Mouse (Mus musculus) neural tube, embryonic 10.5 days (tissue): ENCODE measurements around the gene Esr1.
A peak's percentile ranks its signal among the peaks of the same experiment; 100 is the strongest.
"Not testable (repeated sequence)": the region's sequence is repeated elsewhere in the genome, so short reads cannot be mapped to it uniquely, and the experiment has no call there.

ENCODE experiments used
- DNase-seq: peaks from one replicate; pipeline ENCODE4 v3.0.0-alpha.2; 2017; ENCODE audit warnings: low spot score; ENCODE audit errors: extremely low spot score

Esr1 gene

DNA sequence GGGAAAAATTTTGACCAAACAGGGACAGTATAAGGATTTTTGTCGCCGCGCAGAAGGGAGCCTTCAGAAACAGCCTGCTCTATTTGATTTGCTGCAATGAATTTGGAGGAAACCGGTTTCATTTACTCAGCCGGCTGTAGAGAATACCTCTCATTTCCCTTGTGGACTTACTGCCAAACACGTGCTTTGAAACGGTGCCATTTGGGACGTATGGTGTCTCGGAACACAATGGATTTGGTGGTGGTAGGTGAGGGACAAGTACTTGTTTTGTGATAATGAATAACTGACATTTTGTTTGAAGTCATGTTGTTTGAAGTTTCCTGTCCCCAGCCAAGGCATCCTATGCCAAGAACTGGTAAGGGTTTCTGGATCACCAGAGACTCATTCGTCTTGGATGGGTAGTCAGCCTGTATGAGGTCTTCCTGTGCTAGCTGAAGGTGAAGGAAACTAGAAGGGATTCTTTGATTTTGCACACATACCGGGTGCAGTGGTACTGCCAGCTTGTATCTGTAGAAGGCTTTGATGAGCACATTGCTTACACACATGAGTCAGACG is 72.4 kb downstream of the Esr1 start:
- no peak for DNase-seq

DNA sequence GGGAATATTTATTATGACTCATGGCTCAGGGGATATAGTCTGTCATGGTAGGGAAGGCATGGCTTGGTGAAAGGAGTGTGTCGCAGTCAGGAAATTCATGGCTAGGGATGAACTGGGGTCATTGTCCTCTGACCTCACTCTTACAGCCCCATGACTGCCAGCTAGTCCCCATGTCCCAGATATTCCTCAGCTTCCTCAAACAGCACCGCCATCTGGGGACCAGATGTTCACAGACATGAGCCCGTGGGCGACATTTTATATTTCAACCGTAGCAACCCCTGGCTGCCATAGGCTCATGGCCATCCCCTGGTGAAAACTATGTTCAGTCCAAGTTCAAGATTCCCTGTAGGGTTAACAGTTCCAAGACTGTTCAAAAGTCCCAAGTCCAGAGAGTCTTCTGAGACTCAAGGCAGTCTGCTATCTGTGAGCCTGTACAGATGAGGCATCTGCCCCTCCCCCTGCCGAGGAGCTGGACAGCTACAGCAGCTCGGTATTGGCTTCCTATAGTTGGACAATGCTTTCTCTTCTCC is 83.0 kb downstream of the Esr1 start:
- DNase-seq = peak; percentile 19

DNA sequence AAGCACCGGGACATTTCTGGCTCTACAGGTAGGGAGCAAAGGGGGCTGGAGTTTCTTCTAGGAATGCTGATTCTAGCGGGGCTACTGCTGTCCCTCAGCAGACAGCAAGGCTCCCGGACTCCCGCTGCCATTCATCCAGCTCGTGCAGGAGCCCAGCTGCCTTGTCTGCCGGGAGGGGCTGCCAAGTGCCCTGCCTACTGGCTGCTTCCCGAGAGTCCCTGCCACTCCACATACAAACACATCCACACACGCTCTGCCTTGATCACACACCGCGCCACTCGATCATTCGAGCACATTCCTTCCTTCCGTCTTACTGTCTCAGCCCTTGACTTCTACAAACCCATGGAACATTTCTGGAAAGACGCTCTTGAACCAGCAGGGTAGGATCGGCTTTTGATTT is 98.5 kb downstream of the Esr1 start:
- DNase-seq = peak; percentile 43

DNA sequence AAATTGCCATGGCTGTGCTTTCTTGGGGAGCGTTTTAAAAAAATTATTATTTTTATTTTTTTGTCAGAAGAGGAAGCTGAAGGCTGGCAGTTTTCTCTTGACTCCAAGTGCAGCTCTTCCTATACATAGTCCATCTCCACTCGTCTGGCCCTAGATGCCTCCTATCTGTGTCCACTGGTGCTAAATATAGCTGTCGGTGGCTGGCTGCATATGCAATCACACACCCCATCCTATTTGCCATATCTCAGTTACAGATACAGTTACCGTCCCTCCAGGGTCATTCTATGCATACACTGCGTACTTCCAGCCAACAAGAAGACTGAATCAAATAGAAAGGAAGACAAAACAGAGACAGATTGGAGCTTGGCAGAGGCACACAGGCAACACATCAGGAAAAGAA is 100.0 kb downstream of the Esr1 start:
- peak; percentile 14 for DNase-seq

DNA sequence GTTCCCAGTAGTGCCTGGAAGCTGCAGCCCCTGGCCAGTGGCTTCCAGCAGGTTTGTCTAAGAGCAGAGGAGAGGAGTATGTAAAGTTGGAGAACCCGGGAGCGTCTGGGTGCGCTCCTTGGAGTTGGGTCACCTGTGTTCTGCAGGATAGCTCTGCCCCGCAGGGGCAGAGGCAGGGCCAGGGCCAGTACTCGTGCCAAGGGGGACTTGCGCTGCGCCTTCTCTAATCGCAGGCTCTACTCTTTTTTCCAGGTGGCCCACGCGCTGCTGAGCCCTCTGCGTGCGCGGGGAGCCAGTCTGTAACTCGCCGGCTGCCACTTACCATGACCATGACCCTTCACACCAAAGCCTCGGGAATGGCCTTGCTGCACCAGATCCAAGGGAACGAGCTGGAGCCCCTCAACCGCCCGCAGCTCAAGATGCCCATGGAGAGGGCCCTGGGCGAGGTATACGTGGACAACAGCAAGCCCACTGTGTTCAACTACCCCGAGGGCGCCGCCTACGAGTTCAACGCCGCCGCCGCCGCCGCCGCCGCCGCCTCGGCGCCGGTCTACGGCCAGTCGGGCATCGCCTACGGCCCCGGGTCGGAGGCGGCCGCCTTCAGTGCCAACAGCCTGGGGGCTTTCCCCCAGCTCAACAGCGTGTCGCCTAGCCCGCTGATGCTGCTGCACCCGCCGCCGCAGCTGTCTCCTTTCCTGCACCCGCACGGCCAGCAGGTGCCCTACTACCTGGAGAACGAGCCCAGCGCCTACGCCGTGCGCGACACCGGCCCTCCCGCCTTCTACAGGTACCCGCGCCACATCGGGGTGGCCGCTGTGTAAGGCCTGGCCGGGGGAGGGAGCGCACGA is 100.9 kb downstream of the Esr1 start:
- DNase-seq = peak; percentile 62

DNA sequence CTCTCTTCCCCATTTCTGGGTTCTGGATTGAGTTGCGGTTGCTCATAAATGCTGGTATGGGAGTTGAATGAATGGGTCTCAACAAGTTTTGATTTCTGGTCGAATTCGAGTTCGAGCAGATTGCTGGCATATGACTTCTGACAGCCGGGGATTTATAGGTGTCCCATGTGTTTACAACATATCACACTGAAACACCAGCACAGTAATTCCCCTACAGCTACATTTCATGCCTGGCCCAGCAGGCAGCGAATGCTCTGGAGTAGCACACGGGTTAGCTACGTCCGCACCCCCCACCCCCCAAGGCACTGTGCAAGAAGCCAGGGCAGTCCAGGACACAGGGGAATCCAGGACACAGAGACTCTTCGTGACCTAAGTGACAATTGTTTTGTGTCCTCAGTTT is 102.0 kb downstream of the Esr1 start:
- peak; percentile 24 for DNase-seq

DNA sequence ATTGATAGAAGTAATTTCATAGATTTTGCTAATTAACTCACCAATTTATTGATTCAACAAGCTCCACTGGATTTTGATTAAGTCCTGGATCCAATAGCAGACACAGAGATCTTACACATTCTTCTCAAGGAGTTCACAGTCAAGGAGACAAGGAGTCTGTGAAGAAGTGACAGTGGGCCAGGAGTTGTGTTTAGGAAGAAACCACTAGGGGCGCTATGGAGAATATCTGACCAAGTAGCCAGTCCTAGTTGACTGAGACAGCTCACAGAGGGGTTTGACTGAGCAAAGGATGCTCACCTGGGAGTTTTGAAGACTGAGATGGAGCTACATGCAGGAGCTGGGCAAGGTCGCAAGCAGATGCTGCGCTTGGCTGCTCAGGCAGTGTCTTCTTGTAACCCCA is 113.5 kb downstream of the Esr1 start:
- no peak for DNase-seq

DNA sequence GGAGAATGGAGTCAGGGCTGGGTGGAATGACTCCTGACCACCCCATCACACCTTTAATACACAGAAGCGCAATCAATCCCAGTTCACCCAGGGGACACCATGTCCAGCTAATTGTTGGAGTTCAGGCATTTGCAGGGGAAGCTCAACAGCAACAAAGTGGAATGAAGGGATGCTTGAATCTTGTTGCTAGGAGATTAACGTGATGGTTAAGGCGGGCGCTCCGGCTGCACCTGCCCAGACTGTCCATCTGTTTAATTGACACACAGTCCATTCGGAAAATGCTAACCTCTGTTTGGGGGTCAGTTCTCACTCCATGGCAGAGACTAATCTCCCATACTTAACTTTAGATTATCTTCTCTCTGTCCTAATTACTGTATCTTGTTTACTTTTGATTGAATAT is 114.7 kb downstream of the Esr1 start:
- DNase-seq = no peak

DNA sequence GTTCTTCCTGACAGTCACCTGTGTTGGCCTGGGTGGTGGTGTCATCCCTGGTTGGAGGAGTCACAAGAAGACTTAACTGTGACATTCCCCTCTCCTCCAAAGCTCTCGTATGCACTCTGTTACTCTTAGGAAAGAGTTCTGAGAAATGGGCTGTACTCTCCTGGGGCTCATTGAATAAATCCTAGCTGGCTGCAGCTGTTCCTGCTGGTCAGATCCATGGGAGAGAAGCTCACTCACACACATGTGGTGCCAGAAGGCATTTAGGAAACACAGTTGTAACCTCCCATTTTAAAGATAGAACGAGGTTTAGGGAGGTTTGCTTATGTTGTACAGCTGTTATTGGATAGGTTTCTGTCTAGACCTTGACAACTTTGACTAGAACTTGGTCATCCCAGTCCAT is 120.9 kb downstream of the Esr1 start:
- DNase-seq = no peak

DNA sequence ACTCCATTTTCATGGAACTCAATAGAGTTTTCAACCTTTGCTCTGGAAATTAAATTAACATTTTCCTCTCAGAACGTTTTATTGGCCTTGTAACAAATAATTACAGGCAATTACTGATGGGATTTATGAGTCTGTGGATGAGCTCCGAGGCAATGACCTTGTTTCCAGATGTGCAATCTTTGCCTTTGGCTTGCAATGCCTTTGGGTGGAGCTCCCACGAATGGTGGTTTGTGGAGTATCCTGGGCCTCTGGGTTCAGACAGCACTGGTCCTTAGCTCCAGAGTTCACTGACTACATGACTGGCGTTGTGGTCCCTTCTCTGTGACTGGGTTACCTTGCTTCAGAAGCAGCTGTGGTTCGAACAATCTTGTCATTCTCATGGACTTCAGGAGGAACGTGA is 122.6 kb downstream of the Esr1 start:
- DNase-seq = no peak

DNA sequence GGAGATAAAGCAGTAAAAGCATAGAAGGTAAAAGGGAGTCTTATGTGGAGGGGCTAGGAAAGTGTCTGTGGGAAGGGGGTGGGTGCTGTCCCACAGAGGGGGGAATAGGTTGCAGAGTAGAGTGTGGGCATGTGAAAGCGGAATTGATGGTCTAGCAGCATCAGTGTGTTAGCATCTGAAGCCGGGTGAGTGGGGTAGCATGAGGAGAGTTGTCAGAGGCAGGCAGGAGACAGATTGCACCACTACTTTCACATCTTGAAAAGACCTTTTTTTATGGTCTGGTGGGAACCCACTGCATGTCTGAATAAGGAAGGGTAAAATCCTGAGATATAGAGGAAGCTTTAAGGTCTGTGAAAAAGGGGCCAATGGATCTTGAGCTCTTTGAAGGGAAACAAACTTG is 123.5 kb downstream of the Esr1 start:
- DNase-seq = no peak

DNA sequence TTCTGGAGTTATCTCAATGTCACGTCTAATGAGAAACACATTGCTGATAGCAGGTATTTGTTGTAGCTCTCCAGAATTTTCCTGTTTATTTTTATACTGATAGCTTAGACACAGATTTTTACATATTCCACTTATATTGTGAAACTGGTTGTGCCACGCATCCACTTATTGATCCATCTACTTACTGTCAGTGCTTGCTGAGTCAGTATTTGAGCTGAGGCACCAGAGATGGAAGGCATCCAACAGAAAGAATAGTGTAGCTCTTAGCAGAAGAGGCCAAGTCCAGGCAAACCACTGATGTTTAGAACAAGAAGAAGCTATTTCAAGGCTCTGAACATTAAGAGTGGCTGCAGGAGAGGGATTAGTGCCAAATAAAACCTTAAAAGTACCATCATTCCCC is 126.9 kb downstream of the Esr1 start:
- no peak for DNase-seq

DNA sequence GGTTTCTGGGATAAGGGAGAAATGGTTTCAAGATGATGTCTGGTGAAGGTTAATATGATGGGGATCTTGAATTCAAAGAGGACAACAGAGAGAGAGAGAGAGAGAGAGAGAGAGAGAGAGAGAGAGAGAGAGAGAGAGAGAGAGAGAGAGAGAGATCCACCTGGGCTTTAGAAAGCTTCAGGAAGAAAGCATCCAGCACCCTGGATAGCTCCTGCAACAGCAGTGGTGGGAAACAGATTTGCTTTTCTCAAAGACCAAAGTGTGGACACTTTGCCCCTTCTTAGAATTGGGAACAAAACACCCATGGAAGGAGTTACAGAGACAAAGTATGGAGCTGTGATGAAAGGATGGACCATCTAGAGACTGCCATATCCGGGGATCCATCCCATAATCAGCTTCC is 139.7 kb downstream of the Esr1 start:
- DNase-seq = not testable (repeated sequence)

DNA sequence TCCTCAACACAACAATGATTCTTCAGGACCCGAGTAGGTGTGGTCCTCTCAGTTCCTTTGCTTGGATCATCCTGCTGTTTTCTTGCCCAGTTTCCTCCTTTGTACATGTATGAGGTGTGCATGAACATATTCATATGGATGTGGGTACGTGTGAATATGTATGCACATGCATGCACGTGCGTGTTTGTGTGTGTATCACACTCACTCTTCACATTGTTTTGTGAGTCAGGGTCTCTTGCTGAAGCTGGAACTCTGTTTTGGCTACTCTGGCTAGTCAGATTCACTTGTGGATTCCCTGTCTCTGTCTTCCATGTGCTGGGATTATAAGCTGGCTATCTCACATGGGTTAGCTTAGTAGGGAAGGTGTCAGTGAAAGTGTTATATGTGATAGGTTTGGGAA is 141.6 kb downstream of the Esr1 start:
- no peak for DNase-seq

DNA sequence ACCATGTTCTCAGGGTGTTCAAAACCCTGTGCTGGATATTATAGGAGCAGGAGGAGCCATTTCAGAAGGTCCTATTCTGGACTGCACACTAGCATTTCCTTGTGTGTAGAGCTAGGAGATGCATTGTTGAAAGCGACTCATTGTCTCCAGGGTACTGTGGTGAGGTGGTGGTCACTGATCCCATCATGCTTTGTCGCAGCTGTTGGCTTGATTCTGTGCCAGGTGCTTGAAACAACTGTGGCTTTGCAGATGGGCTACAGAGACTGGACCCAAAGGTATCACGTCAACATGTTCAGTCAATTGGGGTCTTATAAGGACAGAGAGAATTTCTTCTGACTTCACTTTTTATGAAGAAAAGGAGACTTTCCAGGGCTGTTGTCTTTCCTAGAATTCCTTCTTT is 164.1 kb downstream of the Esr1 start:
- no peak for DNase-seq

DNA sequence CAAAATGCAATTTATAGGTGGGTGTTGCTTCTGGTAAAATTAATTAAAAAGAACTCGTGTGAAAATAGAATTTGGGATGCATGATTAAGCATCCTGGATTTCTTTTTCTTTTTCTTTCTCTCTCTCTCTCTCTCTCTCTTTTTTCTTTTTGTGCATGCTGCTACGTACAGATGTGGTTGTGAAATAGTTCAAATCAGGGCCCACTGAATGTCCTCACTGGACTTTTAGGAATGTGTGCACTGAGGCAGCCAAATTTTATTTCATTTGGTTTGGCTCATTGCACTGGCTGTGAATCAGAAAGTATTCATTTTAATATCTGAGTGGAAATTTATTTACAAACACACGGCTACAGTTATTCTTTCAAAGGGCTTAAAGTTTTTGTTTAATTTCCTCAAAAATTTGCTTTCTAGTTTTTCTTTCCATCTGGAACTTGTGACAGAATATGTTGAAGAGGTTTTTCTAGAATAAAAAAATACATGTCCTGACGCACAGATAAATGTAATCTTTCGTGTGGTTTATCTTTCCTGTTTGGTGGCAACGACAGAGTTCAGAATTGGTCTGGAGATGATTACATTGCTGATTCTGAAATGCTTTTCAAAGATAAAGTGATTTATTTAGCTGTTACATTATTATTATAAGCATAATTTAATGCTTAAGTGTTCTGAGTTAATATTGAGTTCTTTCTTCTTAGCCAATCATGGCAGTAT is 164.8 kb downstream of the Esr1 start:
- no peak for DNase-seq

DNA sequence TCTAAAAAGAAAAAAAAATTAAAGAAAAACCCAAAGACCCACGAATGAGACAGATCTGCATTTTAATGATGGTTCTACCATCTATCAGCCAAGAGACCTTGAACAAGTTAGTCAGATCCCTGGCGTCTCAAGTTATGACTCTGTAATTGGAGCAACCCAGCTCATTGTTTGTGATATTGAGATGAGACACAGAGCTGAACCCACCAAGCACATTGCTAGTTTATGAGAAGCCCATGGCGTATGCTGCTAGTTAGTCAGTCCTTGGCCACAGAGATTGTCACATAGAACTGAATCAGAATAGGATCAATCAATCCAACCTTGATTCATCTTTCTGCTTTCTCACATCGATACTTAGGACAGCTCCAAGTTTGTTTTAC is 165.3 kb downstream of the Esr1 start:
- DNase-seq = no peak

DNA sequence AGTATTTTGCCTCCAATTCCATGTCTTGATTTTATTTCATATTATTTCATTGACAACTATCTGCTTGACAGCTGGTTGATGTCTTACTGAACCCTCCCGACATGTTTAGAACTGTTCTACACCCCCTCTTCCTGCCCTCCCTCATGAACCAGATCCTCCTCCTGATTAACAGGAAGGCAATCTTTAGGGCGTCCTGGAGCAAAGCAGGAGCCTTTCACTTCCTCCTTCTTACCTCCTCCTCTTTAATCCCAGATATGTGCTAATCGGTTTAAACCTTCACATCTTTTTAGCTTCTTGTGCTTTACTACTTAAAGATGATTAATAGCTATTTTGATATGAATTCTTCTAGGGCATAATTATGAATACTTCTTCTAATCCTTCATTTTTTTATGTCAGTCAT is 166.6 kb downstream of the Esr1 start:
- DNase-seq = no peak

DNA sequence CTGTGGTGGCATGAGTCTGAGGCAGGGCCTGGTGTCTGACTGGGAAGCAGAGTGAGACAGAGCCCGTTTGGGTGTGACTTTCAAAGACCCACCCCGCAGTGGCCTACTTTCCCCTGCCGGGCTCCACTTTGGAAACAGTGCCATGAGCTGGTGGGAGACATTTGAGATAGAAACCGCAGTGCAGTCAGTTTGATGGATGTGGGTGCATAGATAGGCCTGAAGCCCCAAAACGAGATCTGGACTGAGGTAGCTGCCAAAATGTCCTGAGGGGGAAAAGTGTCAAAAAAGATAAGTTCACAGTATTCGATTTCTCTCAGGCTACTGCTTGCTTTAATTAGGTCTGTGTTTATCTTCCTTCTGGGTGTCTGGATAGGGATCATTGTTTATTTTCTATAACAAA is 169.5 kb downstream of the Esr1 start:
- no peak for DNase-seq

DNA sequence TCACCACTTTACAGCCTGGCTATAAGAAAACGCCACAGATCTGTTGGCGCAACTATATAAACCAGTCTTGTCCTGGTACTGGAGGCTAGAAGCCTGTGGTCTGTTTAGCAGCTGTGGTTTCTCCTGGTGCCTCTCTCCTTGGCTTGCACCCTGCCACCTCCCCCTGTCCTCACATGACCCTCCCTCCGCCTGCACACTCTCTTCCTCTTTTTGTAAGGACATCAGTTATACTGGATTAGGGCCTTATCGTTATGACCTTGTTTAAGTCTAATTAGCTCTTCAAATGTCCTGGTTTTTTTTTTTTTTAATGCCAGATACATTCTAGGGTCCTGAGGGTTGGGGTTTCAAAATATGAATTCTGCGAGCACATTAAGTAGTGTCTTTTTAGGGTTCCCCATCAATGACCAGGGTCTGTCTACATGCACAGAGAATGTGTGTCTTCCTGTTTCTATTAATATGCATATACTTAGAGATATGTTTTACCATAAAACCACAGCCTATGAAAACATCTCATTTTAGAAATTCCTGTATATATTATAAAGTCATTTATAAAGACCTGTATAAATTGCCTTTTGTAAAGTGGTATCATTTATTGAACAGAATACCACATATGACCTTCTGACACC is 175.7 kb downstream of the Esr1 start:
- DNase-seq = no peak

DNA sequence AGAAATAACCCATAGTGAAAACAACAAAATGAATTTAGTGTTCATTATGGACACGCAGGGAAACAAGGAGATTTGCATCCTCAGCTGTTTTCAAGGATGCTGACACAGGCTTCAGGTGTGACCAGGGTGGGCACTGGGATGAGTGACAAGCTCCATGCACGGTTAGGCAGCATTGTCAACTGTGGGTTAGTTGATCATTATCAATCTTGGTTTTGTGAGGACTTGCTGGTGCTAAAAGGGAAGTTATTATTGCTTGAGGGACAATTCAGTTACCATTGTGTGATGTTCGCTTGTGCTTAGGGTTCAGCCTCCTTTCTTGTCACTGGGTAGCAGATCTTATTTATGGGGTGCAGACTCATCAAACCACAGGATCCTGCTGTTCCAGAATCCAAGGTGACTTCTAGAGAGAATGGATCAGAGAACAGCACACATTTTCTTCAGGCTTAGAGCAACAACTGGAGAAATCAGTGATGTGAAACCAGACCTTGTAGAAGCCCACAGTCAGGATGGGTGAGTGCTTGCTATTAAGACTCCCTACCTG is 186.9 kb downstream of the Esr1 start:
- no peak for DNase-seq

DNA sequence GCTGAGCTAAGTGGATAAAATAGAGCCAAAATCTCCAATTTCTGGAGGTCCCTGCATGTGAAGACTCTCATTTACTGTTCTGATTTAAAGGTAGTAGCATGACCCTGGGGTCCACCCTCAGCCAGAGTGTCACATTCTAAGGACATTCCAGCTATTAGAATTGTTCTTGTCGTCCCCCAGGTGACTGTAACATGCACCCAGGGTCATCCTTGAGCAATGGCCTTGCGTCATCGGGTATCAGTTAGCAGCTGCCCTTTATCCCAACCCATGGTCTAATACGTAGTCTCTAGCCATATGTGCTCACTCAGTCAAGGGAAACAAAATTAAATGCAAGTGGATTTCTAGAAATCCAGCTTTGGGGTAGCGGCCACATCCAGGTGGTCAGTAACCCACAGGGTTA is 213.0 kb downstream of the Esr1 start:
- DNase-seq = no peak
